Mouse (Mus musculus): ENCODE data around the gene Foxf1.

DNA sequence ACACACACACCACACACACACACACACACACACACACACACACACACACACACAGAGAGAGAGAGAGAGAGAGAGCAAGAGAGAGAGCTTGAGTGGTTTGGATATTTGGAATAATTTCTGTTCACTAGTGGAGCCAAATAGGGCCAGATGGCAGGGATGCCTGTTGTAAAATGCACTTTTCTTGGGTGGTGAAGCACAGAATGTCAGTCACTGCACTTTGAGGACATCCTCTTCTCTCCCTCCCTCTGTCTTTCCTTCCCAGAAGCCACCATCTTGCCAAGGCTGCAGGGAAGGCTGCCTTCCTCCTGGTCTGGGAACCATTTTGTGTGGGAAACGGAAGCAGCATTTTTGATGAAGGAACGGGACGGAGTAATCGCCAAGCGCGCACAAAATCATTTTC is 21.7 kb upstream of the Foxf1 start:
- TF ChIP-seq CTCF (IDR thresholded peaks at IDR 0.05; ENCODE audit: low read depth) = no peak
- TF ChIP-seq EP300 (IDR thresholded peaks at IDR 0.05; ENCODE audit: low read depth) = no peak

Data from liver, postnatal 0 days (tissue).